Mouse (Mus musculus) bone marrow macrophage, adult 2 months (primary cell): ENCODE measurements around the gene Six3. TPM values are rescaled to one million over a fixed set of nuclear protein-coding genes. Genes with fewer than 3 reads are reported as not detected.

Experiments
- H3K27ac ChIP-seq: 2 replicates; pipeline ENCODE4 v1.5.1; 2012; ENCODE audit warnings: low read depth, low read length; ENCODE audit not compliant: insufficient read depth
- H3K4me1 ChIP-seq: 2 replicates; pipeline ENCODE4 v1.6.1; 2012; ENCODE audit warnings: low read length; ENCODE audit not compliant: control insufficient read depth, insufficient read depth
- H3K4me3 ChIP-seq: 2 replicates; pipeline ENCODE4 v1.5.1; 2012; ENCODE audit warnings: mild to moderate bottlenecking, low read length, moderate library complexity; ENCODE audit not compliant: insufficient read depth
- CTCF ChIP-seq: IDR thresholded peaks from 2 replicates; pipeline ENCODE4 v1.5.1; 2012; ENCODE audit warnings: low read depth, mild to moderate bottlenecking, low read length, moderate library complexity
- POLR2A ChIP-seq: IDR thresholded peaks from 2 replicates; pipeline ENCODE4 v1.6.1; 2012; ENCODE audit warnings: mild to moderate bottlenecking, low read depth, low read length, borderline replicate concordance
- polyA plus RNA-seq: library from polyadenylated mRNA; stranded (reverse); fragments of >200 nt; gene quantifications from 2 replicates; pipeline ENCODE4 v1.2.4, GENCODE M21; 2012; ENCODE audit not compliant: missing spikeins, insufficient read depth, insufficient read length

Gene Six3
- polyA plus RNA-seq, 1 experiment = not detected

DNA sequence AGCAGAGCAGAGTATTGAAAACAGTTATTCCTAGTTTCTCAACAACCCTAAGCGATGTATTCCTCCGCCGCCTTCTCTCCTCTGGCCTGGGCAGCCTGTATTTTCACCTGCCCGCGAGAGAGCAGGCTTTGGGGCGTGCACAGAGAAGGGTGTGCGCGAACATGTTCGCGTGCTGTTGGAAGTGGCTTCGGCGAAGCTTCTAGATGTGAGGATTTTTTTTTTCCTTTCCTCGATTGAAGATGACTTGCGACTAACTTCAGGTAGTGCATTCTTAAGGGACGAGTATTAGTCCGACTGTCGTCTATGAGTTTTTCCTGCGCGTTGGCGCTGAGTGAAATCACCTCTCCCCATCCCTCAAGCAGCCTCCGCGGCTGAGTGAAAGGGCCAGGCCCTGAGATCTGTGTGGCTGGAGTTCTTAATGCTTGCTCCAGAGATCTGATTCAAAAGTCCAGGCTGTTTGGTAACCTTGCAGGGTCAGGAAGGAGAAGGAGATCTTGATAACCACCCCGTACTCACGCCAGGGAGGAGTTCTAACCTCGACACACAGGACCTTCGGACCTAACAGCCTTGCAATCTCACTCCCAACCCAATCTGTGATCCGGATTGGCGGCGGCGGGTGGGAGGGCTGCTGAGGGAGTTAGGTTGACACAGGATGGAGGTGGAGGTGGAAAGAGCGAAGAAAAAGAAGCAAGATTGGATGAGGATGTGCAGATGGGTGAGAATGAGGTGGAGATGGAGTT, 712 bp upstream of the Six3 start:
- Histone ChIP-seq H3K4me1 (no peaks in the 10 kb centered on the region), H3K27ac (no peak overlapping the region)
- TF ChIP-seq CTCF (no peak), POLR2A (no peak)

DNA sequence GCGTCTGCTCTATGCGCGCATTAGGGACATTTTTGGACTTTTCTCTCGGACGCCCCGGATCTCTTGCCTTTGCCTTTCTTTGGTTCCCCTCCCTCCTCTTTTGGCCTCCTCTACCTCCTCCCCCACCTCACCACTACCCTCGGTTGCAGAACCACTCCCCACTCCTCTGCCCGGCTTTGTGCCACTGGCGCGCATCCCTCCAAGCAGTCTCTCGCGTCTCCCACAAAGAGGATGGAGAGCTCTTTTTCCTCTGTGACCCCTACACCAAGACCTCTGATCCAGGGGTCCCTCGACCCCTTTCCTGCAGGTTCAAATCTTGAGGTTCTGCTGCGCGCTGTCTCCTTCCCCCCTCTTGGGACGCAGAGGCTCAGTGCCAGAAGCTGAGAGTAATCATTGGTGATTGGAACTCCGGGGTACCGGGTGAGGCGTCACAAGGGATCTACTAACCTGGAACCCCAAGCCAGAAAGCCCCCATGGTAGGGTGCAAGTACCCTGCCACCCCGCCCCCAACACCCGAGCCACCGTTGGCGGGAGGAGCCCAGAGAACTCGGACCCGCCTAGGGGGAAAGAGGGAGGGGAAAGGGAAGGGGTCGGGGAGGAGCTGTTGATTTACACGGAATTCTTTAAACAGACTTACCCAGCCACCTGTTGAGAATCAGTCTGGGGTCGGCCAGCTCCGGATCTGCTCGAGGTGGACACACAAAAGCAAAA, 758 bp downstream of the Six3 start:
- Histone ChIP-seq H3K4me1 (no peaks in the 10 kb centered on the region), H3K27ac (no peak overlapping the region), H3K4me3 (no peak overlapping the region)
- TF ChIP-seq POLR2A (no peak), CTCF (no peak)

More for the DNA sequence above, 712 bp upstream of the Six3 start:
- no peak overlapping the region for H3K4me3 ChIP-seq

DNA sequence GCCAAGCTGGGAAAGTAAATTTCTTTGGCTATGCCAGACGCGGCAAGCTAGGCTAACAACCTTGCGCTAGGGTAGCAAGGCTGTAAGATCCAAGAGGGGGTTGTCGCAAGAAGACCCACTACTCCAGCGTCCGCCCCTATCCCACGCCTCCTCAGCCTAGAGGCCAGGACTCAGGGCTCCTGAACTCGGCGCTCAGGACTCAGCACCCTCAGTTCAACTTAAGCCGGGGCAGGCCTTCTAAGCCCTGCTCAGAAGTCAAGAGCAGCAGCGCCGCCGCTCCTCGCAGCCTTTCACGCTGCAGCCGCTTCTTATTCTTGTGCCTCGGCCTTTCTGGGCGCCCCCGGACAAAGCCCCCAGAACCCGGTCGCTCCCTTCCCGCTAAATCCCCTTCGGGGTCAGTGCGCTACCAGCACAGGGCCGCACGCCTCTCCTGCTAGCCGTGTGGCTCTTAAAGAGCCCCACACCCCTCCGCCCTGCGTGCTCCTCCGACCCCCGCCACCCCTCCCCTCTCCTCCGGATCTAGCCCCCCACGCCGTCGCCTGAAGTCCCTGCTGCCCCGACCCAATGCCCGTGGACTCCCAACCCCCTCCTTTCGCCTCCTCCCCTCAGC, 1.4 kb downstream of the Six3 start:
- Histone ChIP-seq H3K27ac (no peak overlapping the region), H3K4me3 (no peak overlapping the region), H3K4me1 (no peaks in the 10 kb centered on the region)
- TF ChIP-seq POLR2A (no peak), CTCF (no peak)

DNA sequence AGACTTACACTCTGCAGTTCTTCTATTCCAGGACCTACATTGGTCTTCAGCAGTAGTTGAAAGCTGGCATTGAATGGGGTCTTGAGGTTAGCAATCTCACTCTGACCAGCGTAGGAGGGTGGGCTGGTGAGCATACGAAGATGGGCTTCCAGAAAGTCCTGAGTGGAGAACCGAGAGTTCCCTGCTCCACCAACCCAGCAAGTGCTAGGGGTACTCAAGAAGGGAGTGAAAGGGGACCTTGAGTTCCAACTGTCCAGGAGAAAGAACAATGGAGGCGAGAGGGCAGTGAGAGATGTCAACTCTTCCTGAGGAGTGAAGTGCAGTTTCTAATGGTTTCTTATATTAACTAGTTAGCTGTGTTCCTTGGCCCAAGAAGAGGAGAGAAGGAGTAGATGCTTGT, 2.2 kb downstream of the Six3 start:
- TF ChIP-seq POLR2A = no peak
- H3K4me1 ChIP-seq = no peaks in the 10 kb centered on the region
- H3K4me3 ChIP-seq = no peak overlapping the region
- H3K27ac ChIP-seq = no peak overlapping the region

DNA sequence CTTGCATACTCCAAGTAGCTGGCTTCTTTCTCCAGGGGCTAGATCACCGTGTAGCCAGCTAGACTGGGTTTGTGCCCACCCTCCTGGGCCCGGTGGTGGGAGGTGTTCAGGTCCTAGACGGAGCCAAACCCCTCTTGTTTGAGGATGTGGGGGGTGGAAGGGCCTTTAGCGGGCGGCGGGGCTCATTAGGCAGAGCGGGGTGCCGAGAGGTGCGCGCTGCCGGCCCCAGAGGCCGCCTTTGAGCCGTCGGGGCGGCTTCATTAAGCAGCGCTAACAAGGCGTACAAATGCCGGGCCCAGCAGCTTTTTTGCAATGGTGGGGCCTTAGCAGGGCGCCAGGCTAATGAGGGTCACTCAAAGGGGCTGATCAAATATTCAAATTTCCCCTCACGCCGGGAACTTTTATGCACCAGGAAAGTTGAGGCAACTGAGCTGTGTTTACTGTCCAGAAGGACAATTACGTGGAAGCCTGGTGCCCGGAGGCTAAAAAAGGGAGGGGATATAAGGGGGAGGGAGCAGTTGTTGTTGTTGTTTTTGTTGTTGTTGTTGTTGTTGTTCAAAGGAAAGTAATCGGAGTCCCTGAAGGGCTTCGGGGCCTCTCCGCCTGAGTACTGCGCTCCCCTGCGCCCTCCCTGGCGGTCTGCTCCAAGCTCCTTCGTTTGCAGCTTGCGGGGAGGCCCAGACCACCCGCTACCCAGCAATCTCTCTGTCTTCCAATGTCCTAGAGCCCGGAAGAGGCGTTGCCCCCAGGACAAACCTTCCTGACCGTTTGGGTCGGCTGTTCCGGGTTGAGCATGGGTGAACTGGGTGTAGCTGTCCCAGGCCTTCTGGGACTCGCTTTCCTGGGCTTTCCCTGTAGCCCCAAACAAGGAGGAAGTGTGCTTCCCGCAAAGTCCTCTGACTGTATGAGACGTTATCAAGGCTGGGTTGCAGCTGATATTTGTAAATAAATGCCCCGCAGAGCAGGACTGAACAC, 3.4 kb downstream of the Six3 start:
- no peak for TF ChIP-seq CTCF
- no peak for TF ChIP-seq POLR2A

GRCm38 (mm10) chr17:85617566-85618358, 4.4 kb downstream of the Six3 start:
- no peaks in the 10 kb centered on the region for H3K4me1 ChIP-seq
- TF ChIP-seq POLR2A (no peak), CTCF (no peak)
- no peak overlapping the region for H3K27ac ChIP-seq
- no peak overlapping the region for H3K4me3 ChIP-seq

More for the DNA sequence above, 3.4 kb downstream of the Six3 start:
- no peak overlapping the region for H3K4me3 ChIP-seq
- no peaks in the 10 kb centered on the region for H3K4me1 ChIP-seq
- no peak overlapping the region for H3K27ac ChIP-seq

DNA sequence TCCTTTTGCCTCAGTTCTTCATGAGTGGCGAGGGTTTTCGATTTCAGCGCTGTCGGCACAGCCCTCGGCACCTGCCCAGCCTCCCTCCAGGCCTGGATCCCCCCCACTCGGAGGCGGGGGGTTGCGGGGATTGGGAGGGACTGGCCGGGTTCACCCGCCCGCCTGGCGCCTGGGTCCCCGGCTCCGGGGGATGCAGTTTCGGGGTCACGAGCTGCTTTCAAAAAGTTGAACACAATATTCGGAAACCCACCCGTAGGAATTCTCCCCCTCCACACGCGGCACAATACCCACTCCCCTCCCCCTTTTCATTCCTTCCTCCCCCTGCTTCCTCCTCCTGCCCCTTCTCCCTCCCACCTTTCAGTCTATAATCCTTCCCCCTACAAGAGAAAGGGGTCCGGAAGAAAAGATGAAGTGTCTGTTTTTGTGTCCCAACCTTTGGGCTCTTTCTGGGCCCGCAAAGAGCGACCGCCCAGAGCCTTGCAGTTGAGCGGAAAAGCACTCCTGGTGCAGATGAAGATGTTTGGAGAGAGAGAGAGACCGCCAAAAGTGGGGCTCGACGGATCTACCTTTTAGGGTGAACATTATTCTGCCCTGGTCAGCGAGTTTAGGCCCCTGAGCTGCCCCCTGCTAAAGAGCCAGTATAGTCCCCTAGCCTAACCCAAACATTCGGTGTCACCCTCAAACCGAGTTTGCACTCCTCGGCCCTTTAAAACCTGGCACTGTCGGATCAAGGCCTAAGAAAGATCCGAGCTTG, 5.1 kb downstream of the Six3 start:
- H3K4me3 ChIP-seq = no peak overlapping the region
- TF ChIP-seq POLR2A (no peak), CTCF (no peak)
- no peak overlapping the region for H3K27ac ChIP-seq
- no peaks in the 10 kb centered on the region for H3K4me1 ChIP-seq
